Mouse (Mus musculus) myocyte (in vitro differentiated cells): ENCODE measurements at regions not wholly inside any gene's neighbourhood (a gene's known extent, or its start where the extent isn't known, plus 50 kb on each side); places are given as distances from the start of the nearest gene placed in this dataset.

Experiments
- H3K27me3 ChIP-seq: one replicate; pipeline ENCODE4 v1.6.1; 2011; ENCODE audit not compliant: control insufficient read depth, insufficient read depth, insufficient read length
- H3K36me3 ChIP-seq: one replicate; pipeline ENCODE4 v1.6.1; 2011; ENCODE audit not compliant: control insufficient read depth, insufficient read depth
- H3K4me2 ChIP-seq: one replicate; pipeline ENCODE4 v1.6.1; 2011; ENCODE audit warnings: low read depth, control low read depth
- H3K4me3 ChIP-seq: one replicate; pipeline ENCODE4 v1.5.1; 2011; ENCODE audit warnings: mild to moderate bottlenecking, control low read depth, moderate library complexity
- H3K79me2 ChIP-seq: one replicate; pipeline ENCODE4 v1.6.1; 2011; ENCODE audit not compliant: control insufficient read depth, insufficient read depth
- H3ac ChIP-seq: one replicate; pipeline ENCODE4 v1.6.1; 2011; ENCODE audit not compliant: control insufficient read depth, insufficient read length
- CEBPB ChIP-seq: IDR thresholded peaks from 2 replicates; pipeline ENCODE4 v1.6.1; 2011; ENCODE audit warnings: mild to moderate bottlenecking, moderate library complexity; ENCODE audit not compliant: poor library complexity, insufficient read depth, severe bottlenecking
- E2F4 ChIP-seq: IDR thresholded peaks from one replicate; pipeline ENCODE4 v1.6.1; 2011; ENCODE audit warnings: mild to moderate bottlenecking, control low read depth, moderate library complexity; ENCODE audit not compliant: insufficient read depth
- MAX ChIP-seq: IDR thresholded peaks from one replicate; pipeline ENCODE4 v1.6.1; 2011; ENCODE audit warnings: low read depth, mild to moderate bottlenecking, control low read depth
- MYOD1 ChIP-seq, 3 experiments: IDR thresholded peaks; one replicate each; pipeline ENCODE4 v1.6.1; 2011; ENCODE audit warnings: control low read depth in 2 of 3, low read depth in 2 of 3, mild to moderate bottlenecking in 2 of 3, moderate library complexity in 1 of 3; ENCODE audit not compliant: insufficient read length in 2 of 3, control insufficient read depth in 1 of 3
- MYOG ChIP-seq, 3 experiments: IDR thresholded peaks; one replicate each; pipeline ENCODE4 v1.6.1; 2011; ENCODE audit warnings: control low read depth in 2 of 3, low read depth in 2 of 3, mild to moderate bottlenecking in 2 of 3; ENCODE audit not compliant: insufficient read length in 2 of 3, control insufficient read depth in 1 of 3, insufficient read depth in 1 of 3
- POLR2A ChIP-seq: IDR thresholded peaks from one replicate; pipeline ENCODE4 v1.6.1; 2011; ENCODE audit warnings: low read depth, mild to moderate bottlenecking, control low read depth, moderate library complexity; ENCODE audit not compliant: insufficient read length
- POLR2AphosphoS2 ChIP-seq: IDR thresholded peaks from one replicate; pipeline ENCODE4 v1.6.1; 2011; ENCODE audit warnings: low read depth, control low read depth; ENCODE audit not compliant: insufficient read length
- REST ChIP-seq: IDR thresholded peaks from one replicate; pipeline ENCODE4 v1.6.1; 2011; ENCODE audit warnings: mild to moderate bottlenecking, control low read depth, moderate library complexity; ENCODE audit not compliant: insufficient read depth, insufficient read length
- SRF ChIP-seq: IDR thresholded peaks from one replicate; pipeline ENCODE4 v1.6.1; 2011; ENCODE audit warnings: low read depth; ENCODE audit not compliant: control insufficient read depth, insufficient read length
- TCF12 ChIP-seq: IDR thresholded peaks from one replicate; pipeline ENCODE4 v1.6.1; 2011; ENCODE audit warnings: mild to moderate bottlenecking, control low read depth; ENCODE audit not compliant: poor library complexity, insufficient read depth, severe bottlenecking
- TCF3 ChIP-seq: IDR thresholded peaks from one replicate; pipeline ENCODE4 v1.6.1; 2011; ENCODE audit warnings: low read depth, control low read depth; ENCODE audit not compliant: insufficient read length
- USF1 ChIP-seq: IDR thresholded peaks from one replicate; pipeline ENCODE4 v1.6.1; 2011; ENCODE audit warnings: low read depth, mild to moderate bottlenecking, control low read depth, moderate library complexity

GRCm38 (mm10) chr1:169249021-169249420 lies 282.2 kb downstream of the Nuf2 start:
- H3K79me2 ChIP-seq, result no peaks in the 10 kb centered on the region
- no peak overlapping the region for H3K4me2 ChIP-seq
- no peak for TF ChIP-seq MYOD1 (IDR thresholded peaks at IDR 0.05; ENCODE audit: control insufficient read depth in 1 of 3, insufficient read length in 2 of 3, low read depth in 2 of 3)
- no peak for TF ChIP-seq MAX
- TF ChIP-seq POLR2A, result no peak
- TF ChIP-seq SRF, result no peak
- no peak for TF ChIP-seq REST
- TF ChIP-seq CEBPB, result no peak
- TF ChIP-seq POLR2AphosphoS2, result no peak
- no peak for TF ChIP-seq MYOG (IDR thresholded peaks at IDR 0.05; ENCODE audit: control insufficient read depth in 1 of 3, insufficient read depth in 1 of 3, insufficient read length in 2 of 3, low read depth in 2 of 3)
- no peak for TF ChIP-seq E2F4
- TF ChIP-seq TCF3, result no peak
- no peak for TF ChIP-seq USF1
- no peak for TF ChIP-seq TCF12
- no peak overlapping the region for H3K4me3 ChIP-seq
- no peak overlapping the region for H3ac ChIP-seq
- H3K36me3 ChIP-seq, result no peaks in the 10 kb centered on the region
- H3K27me3 ChIP-seq, result no peaks in the 10 kb centered on the region

- no peaks in the 10 kb centered on the region for H3K79me2 ChIP-seq
- TF ChIP-seq REST, result no peak
- no peak for TF ChIP-seq SRF
- TF ChIP-seq USF1, result no peak
- no peak for TF ChIP-seq E2F4
- TF ChIP-seq MYOG (IDR thresholded peaks at IDR 0.05; ENCODE audit: control insufficient read depth in 1 of 3, insufficient read depth in 1 of 3, insufficient read length in 2 of 3, low read depth in 2 of 3), result no peak
- no peak for TF ChIP-seq TCF12
- TF ChIP-seq MAX, result no peak
- TF ChIP-seq POLR2A, result no peak
- TF ChIP-seq CEBPB, result no peak
- no peak for TF ChIP-seq MYOD1 (IDR thresholded peaks at IDR 0.05; ENCODE audit: control insufficient read depth in 1 of 3, insufficient read length in 2 of 3, low read depth in 2 of 3)
- no peak for TF ChIP-seq POLR2AphosphoS2
- TF ChIP-seq TCF3, result no peak
- no peak overlapping the region for H3K4me2 ChIP-seq
- H3K36me3 ChIP-seq, result no peaks in the 10 kb centered on the region
- no peak overlapping the region for H3K4me3 ChIP-seq
- no peak overlapping the region for H3ac ChIP-seq
- H3K27me3 ChIP-seq, result no peaks in the 10 kb centered on the region
Measured at GRCm38 (mm10) chr1:169240377-169240776, 290.9 kb downstream of the Nuf2 start.

GRCm38 (mm10) chr1:169238671-169239090 lies 292.6 kb downstream of the Nuf2 start:
- no peak overlapping the region for H3K4me3 ChIP-seq
- no peak overlapping the region for H3K4me2 ChIP-seq
- no peak for TF ChIP-seq POLR2A
- TF ChIP-seq MYOG (IDR thresholded peaks at IDR 0.05; ENCODE audit: control insufficient read depth in 1 of 3, insufficient read depth in 1 of 3, insufficient read length in 2 of 3, low read depth in 2 of 3), result no peak
- no peak for TF ChIP-seq CEBPB
- TF ChIP-seq E2F4, result no peak
- no peak for TF ChIP-seq MYOD1 (IDR thresholded peaks at IDR 0.05; ENCODE audit: control insufficient read depth in 1 of 3, insufficient read length in 2 of 3, low read depth in 2 of 3)
- TF ChIP-seq POLR2AphosphoS2, result no peak
- no peak for TF ChIP-seq REST
- no peak for TF ChIP-seq SRF
- no peak for TF ChIP-seq TCF3
- no peak for TF ChIP-seq MAX
- TF ChIP-seq USF1, result no peak
- TF ChIP-seq TCF12, result no peak
- no peak overlapping the region for H3ac ChIP-seq
- H3K27me3 ChIP-seq, result no peaks in the 10 kb centered on the region
- H3K36me3 ChIP-seq, result no peaks in the 10 kb centered on the region
- H3K79me2 ChIP-seq, result no peaks in the 10 kb centered on the region

- H3ac ChIP-seq, result no peak overlapping the region
- H3K4me3 ChIP-seq, result no peak overlapping the region
- H3K27me3 ChIP-seq, result no peaks in the 10 kb centered on the region
- H3K79me2 ChIP-seq, result no peaks in the 10 kb centered on the region
- no peak for TF ChIP-seq SRF
- no peak for TF ChIP-seq MYOD1 (IDR thresholded peaks at IDR 0.05; ENCODE audit: control insufficient read depth in 1 of 3, insufficient read length in 2 of 3, low read depth in 2 of 3)
- no peak for TF ChIP-seq POLR2A
- no peak for TF ChIP-seq USF1
- TF ChIP-seq MAX, result no peak
- no peak for TF ChIP-seq POLR2AphosphoS2
- no peak for TF ChIP-seq E2F4
- TF ChIP-seq REST, result no peak
- TF ChIP-seq TCF12, result no peak
- no peak for TF ChIP-seq MYOG (IDR thresholded peaks at IDR 0.05; ENCODE audit: control insufficient read depth in 1 of 3, insufficient read depth in 1 of 3, insufficient read length in 2 of 3, low read depth in 2 of 3)
- TF ChIP-seq TCF3, result no peak
- no peak overlapping the region for H3K4me2 ChIP-seq
- H3K36me3 ChIP-seq, result no peaks in the 10 kb centered on the region
Measured at GRCm38 (mm10) chr1:169235276-169235681, 296.0 kb downstream of the Nuf2 start.

- Histone ChIP-seq H3K4me2 (no peak overlapping the region), H3K27me3 (no peaks in the 10 kb centered on the region), H3K36me3 (no peaks in the 10 kb centered on the region), H3K4me3 (no peak overlapping the region), H3K79me2 (no peaks in the 10 kb centered on the region), H3ac (no peak overlapping the region)
- TF ChIP-seq SRF (no peak), POLR2AphosphoS2 (no peak), REST (no peak)
Measured at GRCm38 (mm10) chr1:169233368-169233767, 297.9 kb downstream of the Nuf2 start.
